Mouse (Mus musculus) urinary bladder, postnatal 4 days (tissue): Measurements from ENCODE around the gene Eml1.
"Not testable (repeated sequence)": the region's sequence is repeated elsewhere in the genome, so short reads cannot be mapped to it uniquely, and the experiment has no call there.

Experiments
- DNase-seq, 2 experiments: peaks; one replicate each; pipeline ENCODE4 v3.0.0; 2021 to 2022; ENCODE audit warnings: low spot score in 2 of 2

The Eml1 gene

GRCm38 (mm10) chr12:108474440-108474839 is 103.7 kb downstream of the Eml1 start:
- no peak for DNase-seq

- no peak for DNase-seq
These were observed 108.0 kb downstream of the Eml1 start for GRCm38 (mm10) chr12:108478714-108479113.

- no peak for DNase-seq
These were observed 110.1 kb downstream of the Eml1 start for GRCm38 (mm10) chr12:108480704-108481365.

- no peak for DNase-seq
These were observed 118.3 kb downstream of the Eml1 start for GRCm38 (mm10) chr12:108489076-108489475.

GRCm38 (mm10) chr12:108489741-108490140 is 119.0 kb downstream of the Eml1 start:
- no peak for DNase-seq

DNA sequence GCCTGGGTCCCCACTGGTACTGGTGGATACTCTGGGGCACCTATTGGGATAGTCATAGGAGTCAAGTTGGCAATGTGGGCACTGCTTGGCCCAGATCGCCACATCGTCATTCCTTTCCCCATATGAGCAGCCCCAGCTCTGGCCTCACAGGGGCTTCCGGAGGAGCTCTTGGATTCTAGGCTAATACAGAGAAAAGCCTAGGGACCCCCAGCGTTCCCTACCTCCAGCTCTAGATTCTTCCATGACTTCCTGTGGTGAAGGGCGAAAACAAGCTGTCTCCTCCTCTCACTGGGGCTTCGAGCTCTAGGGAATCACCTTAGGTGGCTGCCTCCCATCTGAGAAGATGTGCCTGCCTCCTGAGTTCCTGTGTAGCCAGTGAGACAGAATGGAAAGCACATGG is 119.6 kb downstream of the Eml1 start:
- no peak for DNase-seq

DNA sequence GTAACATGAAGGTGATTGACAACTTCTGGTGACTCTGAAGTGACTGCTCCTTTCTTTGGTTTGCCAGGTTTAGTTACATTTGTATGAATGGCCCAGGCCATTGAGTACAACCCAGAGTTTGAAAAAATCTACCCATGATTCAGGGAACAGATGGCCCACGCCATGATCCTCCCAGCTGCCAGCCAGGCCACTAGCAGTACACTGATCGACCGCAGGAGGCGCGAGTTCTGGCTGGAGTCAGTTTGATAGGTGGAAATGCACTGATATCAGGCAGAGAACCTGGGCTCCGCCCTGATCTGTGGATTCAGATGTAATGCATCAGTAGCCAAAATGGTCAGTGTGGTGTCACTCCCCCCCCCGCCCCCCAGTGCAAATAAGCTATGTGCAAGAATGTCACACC is 120.2 kb downstream of the Eml1 start:
- DNase-seq = no peak

GRCm38 (mm10) chr12:108494011-108494541 is 123.3 kb downstream of the Eml1 start:
- no peak for DNase-seq

GRCm38 (mm10) chr12:108495455-108496235 is 124.9 kb downstream of the Eml1 start:
- DNase-seq = peak in 1 of 2 experiments; percentile 30

DNA sequence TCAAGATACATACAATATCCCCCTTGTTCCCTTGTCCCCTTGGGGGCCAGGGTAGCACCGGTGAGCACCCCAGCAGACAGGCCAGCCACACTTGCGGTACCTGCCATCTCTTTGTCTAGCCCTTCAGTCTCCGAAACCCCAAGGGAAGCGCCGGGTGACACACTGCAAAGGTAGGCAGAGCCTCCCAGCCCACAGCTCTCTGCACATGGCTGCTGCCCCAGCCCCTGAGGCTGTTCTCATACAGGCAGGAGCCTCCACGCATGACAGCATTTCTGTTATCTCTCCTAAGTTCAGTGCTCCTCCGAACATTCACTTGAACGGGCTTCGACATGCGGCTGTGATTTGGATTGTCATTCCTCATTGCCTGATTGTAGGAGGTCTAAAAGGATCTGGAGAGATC is 132.3 kb downstream of the Eml1 start:
- DNase-seq = no peak

DNA sequence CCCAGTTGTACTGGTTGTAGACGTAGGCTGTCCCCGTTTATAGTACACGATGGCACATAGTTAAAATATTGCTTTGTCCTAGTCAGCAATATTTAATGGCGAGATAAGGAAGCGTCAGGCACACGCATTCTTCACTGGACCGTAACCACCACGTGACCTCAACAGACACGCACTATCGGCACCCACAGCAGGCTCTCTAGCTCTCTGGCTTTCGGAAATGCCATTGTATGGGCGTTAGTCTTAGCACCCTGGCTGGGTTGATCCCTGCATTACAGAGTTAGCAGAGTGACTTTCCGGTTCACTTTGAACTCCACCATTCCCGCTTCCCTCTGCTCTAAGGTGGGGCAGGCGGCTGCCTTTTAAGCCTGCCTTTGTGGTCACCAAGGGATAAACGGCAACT is 132.8 kb downstream of the Eml1 start:
- DNase-seq = no peak

DNA sequence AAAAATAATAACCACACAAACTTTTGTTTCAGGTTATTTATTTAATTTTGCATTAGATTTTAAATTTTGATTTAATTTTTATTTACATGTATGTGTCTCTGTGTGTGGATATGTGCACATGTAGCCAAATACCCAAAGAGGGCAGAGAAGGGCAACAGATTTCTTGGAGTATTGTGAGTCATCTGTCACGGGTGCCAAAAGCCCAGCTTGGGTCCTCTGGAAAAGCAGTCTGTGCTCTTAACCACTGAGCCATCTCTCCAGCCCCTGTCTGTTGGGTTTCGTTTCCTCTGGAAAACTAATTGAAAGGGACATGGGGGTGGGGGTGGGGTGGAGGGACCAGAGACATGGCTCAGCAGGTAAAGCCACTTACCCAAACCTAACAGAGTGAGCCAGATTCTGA is 135.1 kb downstream of the Eml1 start:
- no peak for DNase-seq

GRCm38 (mm10) chr12:108507046-108507445 is 136.3 kb downstream of the Eml1 start:
- not testable (repeated sequence) for DNase-seq

DNA sequence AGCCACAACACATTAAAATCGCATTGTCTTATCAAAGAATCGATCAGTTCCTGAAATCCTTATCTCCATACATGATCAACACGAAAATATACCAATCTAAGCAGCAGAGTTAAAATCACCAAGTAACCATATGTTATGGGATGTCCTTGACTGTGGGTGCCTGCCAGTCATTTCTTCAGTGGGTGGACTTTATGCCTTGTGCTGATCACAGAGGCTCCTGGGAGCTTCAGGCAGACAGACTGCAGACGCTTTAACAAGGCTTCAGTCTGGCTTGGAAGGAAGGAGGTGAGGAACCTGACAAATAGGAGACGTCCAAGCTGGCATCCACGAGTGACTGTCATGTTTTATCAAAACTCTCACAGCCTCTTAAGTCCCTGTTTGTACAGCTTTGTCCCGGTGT is 139.8 kb downstream of the Eml1 start:
- DNase-seq = no peak

DNA sequence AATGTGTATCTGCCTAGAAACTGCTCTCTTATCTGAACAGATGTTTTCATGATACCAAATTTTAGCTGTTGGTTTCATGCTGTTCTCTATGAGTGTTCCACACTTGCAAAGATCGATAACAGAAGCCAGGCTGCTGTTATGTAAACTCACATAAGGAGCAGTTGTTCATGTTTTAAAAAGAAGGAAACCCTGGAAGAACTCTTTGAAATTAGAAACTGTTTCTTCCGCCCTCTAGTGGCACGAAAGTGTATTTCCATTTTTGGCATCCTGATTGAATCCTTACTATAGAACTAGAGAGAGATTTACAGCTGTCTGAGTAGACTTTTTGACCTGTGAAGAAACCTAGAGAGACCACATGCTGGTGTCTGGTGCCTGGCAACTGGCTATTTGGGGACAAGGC is 140.3 kb downstream of the Eml1 start:
- no peak for DNase-seq

DNA sequence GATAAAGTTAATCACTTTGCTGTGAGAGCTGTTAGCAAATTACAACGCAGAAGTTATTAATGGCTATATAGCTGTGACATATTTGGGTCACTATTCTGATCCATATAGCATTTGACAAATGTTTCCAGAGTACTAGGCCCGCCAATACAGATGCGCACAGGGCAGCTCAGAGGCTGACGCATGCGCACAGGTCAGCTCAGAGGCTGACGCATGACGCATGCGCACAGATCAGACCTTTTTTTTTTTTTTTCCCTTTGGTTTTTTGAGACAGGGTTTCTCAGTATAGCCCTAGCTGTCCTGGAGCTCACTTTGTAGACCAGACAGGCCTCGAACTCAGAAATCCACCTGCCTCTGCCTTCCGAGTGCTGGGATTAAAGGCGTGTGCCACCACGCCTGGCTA is 144.7 kb downstream of the Eml1 start:
- DNase-seq = no peak

DNA sequence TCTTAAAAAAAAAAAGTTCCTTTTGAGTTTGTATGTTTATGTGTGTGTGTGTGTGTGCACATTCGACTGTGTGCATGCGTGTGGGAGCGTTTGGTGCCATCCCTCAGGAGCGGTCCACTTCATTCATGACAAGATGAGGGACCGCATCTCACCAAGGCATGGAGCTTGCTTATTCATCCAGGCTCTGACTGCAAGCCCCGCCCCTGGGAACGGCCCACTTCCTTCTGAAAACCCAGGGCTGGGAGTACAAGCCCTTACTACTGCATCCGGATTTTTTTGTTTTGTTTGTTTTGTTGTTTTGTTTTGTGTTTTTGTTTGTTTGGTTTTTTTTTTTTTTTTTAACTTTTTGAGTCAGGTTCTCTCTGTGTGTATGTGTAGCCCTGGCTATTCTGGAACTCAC is 148.6 kb downstream of the Eml1 start:
- no peak for DNase-seq

DNA sequence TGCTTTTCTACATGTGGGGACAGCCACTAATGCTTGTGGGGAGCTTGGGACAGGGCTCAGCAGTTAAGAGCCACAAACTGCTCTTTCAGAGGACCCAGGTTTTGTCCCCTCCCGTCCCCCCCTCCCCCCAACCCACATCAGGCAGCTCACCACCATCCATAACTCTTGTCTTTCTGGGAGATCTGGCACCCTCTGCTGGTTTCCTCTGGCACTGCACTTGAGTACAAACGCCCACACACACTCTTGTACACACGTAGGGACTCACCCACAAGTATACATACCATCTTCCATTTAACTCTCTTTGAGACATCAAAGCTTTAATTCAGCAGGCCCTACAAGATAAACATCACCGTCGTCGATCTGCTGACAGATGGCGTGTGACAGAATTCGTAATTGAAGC is 158.5 kb downstream of the Eml1 start:
- DNase-seq = no peak

DNA sequence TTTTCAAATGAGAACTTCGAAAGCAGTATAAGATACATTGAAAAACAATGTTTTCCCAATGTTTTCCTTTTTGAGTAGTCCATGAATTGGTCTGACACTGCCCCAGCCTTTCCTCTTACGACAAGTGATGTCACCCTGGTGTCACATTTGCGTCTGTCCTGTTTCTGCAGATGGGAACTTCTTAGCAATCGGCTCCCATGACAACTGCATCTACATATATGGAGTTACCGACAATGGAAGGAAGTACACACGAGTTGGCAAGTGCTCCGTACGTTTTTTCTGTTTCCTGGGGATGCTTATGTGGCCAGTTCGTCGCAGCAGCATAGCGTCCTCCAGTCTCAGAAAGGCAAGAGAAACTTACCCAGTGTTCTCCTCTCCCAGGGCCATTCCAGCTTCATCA is 163.7 kb downstream of the Eml1 start:
- no peak for DNase-seq

DNA sequence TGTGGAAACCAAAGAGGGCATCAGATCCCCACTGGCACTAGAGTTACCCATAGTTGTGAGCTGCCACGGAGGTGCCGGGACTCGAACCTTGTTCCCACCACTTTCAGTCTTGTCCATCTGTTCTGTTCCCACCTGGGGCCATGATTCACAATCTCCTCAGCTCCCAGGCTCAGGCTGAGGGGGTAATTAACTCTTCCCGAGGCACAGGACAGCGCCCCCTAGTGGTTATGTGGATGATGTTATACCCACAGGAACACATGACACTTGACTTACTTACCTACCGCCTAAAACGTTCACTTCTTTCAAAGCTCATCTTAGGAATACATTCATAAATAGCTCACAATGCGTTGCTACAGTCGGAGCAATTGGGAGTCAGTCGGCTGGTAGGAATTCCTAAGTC is 165.7 kb downstream of the Eml1 start:
- DNase-seq = no peak

DNA sequence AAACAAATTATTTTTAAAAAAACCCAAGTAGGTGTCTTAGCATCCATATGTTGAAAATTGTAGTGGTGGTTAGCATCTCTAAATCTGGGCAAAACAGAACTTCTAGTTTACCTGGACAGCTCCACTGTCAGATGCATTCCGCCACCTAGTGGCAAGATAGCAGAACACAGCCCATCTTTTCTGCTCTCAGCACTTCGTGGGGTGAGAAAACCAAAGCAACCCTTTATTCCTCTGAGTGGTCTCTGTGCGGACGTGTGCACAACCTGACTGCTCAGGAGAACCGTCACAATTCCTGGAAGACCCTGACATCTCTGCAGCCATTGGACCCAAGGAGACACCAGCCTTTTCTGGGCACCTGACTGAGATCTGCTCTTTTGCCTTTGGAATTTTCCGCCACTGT is 170.3 kb downstream of the Eml1 start:
- no peak for DNase-seq

- no peak for DNase-seq
These were observed 175.9 kb downstream of the Eml1 start for GRCm38 (mm10) chr12:108546508-108547153.
